Mouse (Mus musculus) mouse trophoblast stem cell (cell line): ENCODE data around the gene Trove2.

ENCODE experiments used
- in situ Hi-C, 2 experiments: fragments of 300-500 bp; cut with MseI, MboI; formaldehyde crosslinking; loops; 2 replicates in 1 of 2; 3 replicates in 1 of 2; pipeline ENCODE4 v1.15.1; 2025

The Trove2 gene

DNA sequence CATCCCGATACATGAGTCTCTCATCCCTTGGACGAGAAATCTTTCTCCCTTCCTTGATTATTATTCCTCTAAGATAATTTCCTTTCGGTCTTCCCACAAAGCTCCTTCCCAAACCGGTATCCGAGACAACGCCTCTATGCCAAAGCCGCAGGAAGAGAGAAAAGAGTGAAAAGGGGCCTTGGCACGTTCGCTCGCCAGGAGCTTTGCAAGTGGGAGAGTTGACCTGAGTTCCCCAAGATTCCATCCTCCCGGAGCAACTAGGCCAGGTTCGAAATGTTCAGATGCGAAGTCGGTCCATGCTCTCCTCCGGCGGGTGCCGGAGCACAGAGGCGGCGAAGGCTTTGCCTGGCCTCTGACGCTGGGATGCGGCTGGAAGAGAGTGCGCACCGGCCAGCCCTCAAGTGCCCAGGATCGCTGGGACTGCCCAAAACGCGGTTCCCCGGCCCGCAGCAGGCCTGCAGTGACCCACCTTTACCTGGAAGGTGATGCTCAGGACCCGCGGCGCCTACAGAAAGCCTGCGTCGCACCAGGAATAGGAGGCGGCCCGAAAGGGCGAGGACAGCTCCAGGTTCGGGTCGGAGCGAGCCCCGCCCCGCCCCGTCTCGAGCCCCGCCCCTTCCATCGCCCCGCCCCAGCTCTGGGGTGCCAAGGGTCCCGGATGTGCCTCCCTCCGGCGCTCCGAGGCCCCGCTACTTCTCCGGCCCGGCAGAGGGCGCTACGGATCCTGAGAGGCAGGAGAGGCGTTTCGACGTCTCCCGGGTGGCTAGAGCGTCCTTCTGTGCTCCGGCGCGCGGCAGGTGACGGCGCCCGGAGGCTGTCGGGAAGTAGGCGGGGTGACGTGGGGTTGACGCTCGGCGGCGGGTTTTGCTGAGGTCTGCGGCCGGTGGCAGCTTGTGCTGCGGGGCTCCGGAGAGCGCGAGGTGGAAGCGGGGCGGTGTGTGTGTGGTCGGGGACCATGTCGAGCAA, at the start of gene Trove2, which contains the start of gene Uchl5:
Gene Trove2, minus strand, starts transcription at position 623 of the 966 bp plus-strand sequence.
Gene Uchl5, plus strand, starts transcription at position 827 of the 966 bp plus-strand sequence.
- in situ Hi-C loops, result no loop called here

- in situ Hi-C loops, result loop anchor here (25.0 kb wide), 2 partner anchors 365 to 540 kb away; partner anchors contain the start of gene Rgs13 (in 2 of the 2)
Measured at GRCm38 (mm10) chr1:143822677-143823076, 45.8 kb upstream of the Trove2 start.

DNA sequence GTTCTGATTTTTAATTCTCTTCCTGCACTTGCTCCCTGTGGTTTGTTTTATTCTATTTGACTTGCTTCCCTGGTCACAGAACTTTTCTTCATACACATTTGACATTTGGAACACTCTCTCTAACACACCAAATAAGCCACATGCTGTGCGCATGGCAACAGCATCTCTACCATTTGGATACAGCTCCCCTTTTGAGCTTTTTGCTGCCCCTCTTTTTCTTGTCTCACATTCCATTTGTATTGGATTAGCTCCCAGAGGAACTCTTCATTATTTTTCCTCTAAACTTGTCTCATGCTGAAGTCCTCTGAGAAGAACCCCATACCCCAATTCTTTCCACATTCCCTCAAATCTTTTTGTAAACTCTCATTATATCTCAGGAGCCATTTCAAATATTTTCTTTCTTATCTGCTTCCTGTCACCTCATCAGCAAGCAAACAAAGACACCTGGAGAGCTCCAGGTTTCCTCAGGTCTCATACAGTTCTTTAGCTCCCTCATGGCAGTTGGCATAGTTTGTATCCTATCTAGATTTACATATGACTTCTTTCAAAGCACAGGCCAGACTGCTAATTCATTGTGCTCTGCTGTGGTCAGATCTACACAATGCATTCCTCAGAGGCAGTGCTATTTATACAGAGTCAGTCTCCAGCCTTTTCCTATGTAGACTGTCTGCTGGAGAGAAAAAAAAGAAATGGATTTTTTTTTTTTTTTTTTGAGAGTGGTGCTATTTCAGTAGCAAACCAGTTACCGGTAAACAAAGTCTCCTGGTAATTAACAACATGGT, 43.4 kb upstream of the Trove2 start:
- in situ Hi-C loops, result loop anchor here (25.0 kb wide), 2 partner anchors 367 to 542 kb away; partner anchors contain the start of gene Rgs13 (in 2 of the 2)

DNA sequence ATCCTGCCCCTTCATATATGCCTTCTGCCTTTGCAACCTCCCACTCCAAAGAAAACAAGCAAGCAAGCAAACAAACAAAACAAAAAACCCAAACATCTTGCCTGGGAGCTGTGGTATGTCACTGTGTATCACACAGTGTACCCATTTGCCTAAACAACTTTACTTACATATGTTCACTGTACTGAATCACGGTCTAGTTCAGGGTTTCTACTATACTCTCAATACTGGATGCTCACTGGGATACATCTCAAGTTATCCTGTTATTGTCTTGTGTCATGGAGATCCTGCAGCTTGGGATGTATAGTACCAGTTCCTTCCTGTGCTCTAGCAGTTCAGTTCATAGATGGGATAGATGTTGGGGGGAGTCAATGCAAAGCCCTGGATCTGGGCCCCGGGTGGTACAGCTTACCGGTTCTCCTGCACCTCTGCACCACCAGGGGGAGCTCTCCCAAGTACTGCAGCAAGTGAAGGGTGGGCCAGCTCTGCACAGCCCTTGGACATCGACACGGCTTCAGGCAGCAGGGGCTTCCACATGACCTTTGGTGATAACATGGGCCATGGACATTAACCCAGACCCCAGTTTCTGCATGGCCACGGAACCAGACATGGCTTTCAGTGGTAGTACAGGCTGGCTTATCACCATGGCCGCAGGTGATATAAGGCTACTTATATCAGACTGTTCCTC, 37.0 kb upstream of the Trove2 start:
- in situ Hi-C loops, result loop anchor here (5.0 to 25.0 kb wide), 4 partner anchors 191 to 548 kb away; partner anchors contain the start of genes Rgs13 (in 2 of the 2) and Rgs2 (in 1 of the 2)

DNA sequence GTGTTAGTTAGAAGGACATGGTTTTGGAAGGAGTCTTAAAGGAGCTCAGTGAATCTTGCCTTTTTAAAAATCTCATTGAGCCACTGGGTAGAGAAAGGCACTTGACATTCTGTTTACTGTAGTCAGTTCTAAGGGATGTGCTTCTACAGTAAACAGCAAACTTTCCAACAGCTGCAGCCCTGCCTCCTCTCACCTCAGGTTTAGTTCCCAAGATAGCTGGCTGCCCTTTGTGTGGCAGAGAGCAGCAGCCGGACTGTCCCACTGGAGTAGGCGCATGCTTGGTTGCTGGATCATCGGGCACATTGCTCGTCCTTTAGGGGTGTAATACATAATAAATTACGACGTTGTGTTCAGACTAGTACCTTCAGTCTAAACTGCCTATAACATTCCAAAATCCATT, 32.2 kb upstream of the Trove2 start:
- in situ Hi-C loops, result loop anchor here (25.0 kb wide), 2 partner anchors 378 to 553 kb away; partner anchors contain the start of gene Rgs13 (in 2 of the 2)

DNA sequence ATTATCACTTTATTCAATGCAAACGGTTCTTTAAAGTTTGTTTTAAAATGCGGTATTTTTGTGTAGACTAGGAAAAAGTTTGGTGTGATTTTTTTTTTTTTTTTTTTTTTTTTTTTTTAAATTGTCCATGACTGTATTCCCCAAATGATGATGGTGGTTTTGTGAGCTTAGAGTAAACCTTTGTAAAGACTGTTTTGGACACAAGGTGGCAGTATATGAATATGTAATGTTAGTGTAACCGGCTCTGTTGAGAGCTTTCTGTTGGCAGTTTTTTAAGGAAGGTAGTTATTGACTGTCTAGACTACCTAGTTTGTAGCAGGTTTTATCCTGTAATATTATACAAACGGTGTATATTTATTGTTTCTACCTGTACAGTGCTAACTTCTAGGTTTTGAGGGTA, 26.7 kb upstream of the Trove2 start:
- in situ Hi-C loops, result loop anchor here (25.0 kb wide), 2 partner anchors 384 to 559 kb away; partner anchors contain the start of gene Rgs13 (in 2 of the 2)

- in situ Hi-C loops, result no loop called here
Measured at GRCm38 (mm10) chr1:143788584-143789227, 11.8 kb upstream of the Trove2 start.

GRCm38 (mm10) chr1:143777558-143778218, 820 bp upstream of the Trove2 start:
- in situ Hi-C loops, result no loop called here

GRCm38 (mm10) chr1:143773909-143774308, 3.0 kb downstream of the Trove2 start:
- in situ Hi-C loops, result no loop called here

GRCm38 (mm10) chr1:143773082-143773481, 3.8 kb downstream of the Trove2 start:
- in situ Hi-C loops, result no loop called here

- in situ Hi-C loops, result no loop called here
Measured at GRCm38 (mm10) chr1:143770444-143771109, 6.3 kb downstream of the Trove2 start.

- in situ Hi-C loops, result no loop called here
Measured at GRCm38 (mm10) chr1:143766238-143766637, 10.6 kb downstream of the Trove2 start.

DNA sequence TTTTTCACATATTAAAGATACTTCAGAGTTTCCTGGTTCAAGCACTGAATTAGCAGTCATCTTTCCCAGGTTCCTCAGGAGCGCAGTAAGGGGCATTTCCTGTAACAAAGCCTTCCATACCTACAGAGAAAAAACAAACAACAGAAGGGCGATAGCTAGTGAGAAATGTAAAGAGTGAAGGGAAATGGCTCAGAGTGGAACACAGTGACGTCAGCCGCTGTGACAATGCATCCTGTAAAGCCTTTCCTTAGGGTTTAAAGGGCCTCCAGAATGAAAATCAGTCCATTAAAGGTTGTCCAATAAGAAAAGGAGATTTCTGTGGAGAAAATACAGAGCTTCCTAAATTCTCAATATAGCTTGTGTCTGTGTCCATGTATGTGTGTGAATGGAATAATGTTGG, 11.1 kb downstream of the Trove2 start:
- in situ Hi-C loops, result no loop called here

GRCm38 (mm10) chr1:143764443-143764842, 12.4 kb downstream of the Trove2 start:
- in situ Hi-C loops, result no loop called here

- in situ Hi-C loops, result no loop called here
Measured at GRCm38 (mm10) chr1:143762159-143762558, 14.7 kb downstream of the Trove2 start.

DNA sequence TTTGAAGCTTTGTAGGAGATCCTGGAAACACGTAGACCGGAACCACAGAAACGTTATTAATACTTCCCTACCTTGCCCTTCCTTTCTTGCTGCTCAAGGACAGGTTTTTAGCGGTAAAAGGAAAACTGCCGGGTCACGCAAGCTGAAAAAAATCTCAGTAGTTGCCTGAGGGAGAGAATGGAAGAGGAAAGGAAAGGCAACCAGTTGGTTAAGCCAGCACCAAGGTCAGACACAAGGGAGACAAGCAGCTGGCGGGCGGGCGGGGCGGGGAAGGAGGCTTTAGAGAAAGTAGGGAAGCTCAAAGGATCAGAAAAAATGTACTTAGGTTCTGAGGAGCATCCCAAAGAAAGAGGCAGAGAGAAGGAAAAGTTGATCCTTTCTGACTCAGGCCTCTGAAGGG, 31.0 kb downstream of the Trove2 start:
- in situ Hi-C loops, result no loop called here

DNA sequence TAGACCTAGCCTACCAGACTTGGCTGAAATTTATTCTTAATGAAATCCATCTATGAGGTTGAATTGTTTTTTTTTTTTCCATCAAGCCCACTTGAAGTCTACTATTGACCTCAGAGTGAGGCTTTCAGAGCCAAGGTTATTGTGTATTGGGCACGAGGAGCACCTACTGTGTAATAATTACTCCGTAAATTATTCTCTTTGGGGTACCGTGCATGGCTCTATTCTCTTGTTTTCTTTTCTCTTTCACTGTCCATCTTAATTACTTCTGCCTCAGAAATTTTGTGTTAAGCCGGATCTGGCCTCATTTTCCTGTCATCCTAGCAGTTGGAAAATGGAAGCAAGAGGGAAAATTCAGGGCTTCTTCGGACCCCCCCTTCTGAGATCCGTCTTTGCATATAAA, 34.7 kb downstream of the Trove2 start:
- in situ Hi-C loops, result no loop called here

DNA sequence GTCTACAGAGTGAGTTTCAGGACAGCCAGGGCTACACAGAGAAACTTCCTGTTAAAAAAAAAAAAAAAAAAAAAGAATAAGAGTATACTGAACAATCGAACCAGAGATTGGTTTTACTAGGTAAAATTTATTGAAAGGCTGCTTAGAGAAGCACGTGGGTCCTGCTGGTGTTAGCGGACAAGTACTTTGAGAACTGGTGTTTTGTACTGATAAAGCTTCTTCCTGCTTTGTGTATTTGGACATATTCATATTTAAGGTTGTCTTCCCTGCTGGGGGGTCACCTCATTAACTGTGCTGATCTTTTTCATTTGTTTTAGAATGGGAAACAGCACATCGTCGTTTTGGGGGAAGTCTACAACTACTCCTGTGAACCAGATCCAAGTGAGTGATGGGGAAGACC, 35.5 kb downstream of the Trove2 start:
- in situ Hi-C loops, result no loop called here

DNA sequence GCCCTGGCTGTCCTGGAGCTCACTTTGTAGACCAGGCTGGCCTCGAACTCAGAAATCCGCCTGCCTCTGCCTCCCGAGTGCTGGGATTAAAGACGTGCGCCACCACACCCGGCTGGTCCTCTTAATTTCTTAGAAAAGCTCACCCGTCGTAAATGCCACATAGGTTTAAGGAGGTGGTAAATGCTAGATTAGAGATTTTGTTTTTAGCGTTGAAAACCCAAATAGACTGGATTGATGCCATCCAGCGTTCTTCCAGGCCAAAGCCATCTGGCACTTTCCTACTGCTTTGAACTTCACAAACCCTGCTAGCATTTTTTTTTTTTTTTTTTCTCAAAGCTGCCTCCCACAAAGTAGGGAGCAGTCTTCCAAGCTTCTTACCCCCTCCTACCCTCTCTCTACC, 36.3 kb downstream of the Trove2 start:
- in situ Hi-C loops, result no loop called here
